Mouse (Mus musculus) gastrocnemius, postnatal 25 days (tissue): Measurements from ENCODE around the gene Vps51. TPM values are rescaled to one million over a fixed set of nuclear protein-coding genes. Genes with fewer than 3 reads are reported as not detected.
"Not testable (repeated sequence)": the region's sequence is repeated elsewhere in the genome, so short reads cannot be mapped to it uniquely, and the experiment has no call there.

Source experiments
- DNase-seq: peaks from one replicate; pipeline ENCODE4 v3.0.0; 2022
- total RNA-seq, 2 experiments: library from RNA; stranded (reverse); gene quantifications; 1 replicate in 1 of 2; 2 replicates in 1 of 2; pipeline ENCODE4 v1.2.3; 2021

Gene Vps51
- total RNA-seq, 2 experiments from 2014 or later = 18.0 to 19.1 TPM

- DNase-seq = no peak
These were observed 28.2 kb downstream of the Vps51 start for GRCm38 (mm10) chr19:6048681-6049410.

DNA sequence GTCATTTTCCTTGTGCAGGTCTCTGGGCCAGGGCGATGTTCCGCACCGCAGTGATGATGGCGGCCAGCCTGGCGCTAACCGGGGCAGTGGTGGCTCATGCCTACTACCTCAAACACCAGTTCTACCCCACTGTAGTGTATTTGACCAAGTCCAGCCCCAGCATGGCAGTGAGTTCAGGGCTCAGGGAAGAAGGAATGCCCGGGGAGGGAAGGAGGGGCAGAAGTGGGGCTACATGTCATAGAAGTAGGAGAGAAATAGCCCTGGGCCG lies 29.2 kb downstream of the Vps51 start:
- no peak for DNase-seq

GRCm38 (mm10) chr19:6047154-6047898 lies 29.7 kb downstream of the Vps51 start:
- DNase-seq = no peak

GRCm38 (mm10) chr19:6046294-6047153 lies 30.5 kb downstream of the Vps51 start, which contains the start of gene Syvn1:
Syvn1 (plus strand) TSS chr19:6046576.
- DNase-seq = peak; percentile 89

GRCm38 (mm10) chr19:6045366-6046293 lies 31.4 kb downstream of the Vps51 start:
- no peak for DNase-seq

DNA sequence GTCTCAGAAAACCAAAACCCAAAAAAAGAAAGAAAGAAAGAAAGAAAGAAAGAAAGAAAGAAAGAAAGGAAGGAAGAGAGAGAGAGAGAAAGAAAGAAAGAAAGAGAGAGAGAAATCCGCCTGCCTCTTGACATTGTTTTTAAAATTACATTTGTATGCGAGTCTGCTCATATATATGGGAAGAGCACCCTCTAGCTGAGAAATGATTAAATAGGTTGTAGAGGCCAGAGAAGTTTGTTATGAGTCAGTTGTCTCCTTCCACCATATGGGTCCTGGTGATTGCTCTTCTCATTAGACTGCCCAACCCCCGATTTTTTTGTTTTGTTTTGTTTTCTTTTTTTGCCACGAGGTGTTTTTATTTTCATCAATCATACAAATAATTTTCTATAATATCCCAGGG lies 32.9 kb downstream of the Vps51 start:
- DNase-seq = not testable (repeated sequence)

GRCm38 (mm10) chr19:6042293-6042692 lies 34.7 kb downstream of the Vps51 start:
- DNase-seq = no peak

GRCm38 (mm10) chr19:6040002-6040401 lies 37.0 kb downstream of the Vps51 start:
- DNase-seq = no peak

GRCm38 (mm10) chr19:6038326-6038725 lies 38.7 kb downstream of the Vps51 start:
- DNase-seq = no peak

DNA sequence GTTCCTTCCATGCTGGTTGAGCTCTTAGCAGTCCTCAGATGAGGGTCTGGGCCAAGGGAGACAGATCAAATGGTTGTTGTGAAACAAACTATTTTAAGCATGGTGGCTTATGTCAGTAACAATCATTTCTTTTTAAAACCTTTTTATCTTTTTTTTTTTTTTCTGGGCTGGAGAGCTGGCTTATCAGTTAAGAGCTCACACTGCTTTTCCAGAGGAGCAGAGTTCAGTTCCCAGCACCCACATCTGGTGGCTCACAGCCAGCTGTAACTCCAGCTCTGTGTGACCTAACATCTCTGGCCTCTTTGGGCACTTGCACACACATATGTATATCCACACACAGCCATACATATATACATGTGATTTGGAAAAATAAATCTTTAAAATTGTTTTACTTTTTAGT lies 39.3 kb downstream of the Vps51 start:
- DNase-seq = no peak

- no peak for DNase-seq
These were observed 41.0 kb downstream of the Vps51 start for GRCm38 (mm10) chr19:6035966-6036585.

GRCm38 (mm10) chr19:6030520-6031280 lies 46.3 kb downstream of the Vps51 start:
- DNase-seq = no peak

GRCm38 (mm10) chr19:6029426-6029825 lies 47.6 kb downstream of the Vps51 start:
- no peak for DNase-seq

DNA sequence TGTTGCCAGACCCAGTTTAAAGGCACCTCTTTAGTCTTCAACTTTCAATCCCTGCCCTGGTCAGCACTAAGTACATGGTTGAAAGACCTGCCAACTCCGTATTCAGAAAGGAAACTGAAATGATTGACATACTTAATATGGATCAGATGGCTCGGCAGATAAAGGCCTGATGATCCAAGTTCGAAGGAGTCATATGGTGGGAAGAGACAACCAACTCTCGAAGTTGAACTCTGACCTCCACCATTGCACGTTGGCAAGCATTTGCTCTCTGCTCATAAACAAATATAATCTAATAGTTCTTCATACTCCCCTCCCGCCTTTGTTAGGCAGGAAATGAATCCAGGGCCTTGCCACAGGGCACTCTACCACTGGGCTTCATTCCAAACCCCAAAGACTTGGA lies 48.0 kb downstream of the Vps51 start:
- DNase-seq = no peak

- DNase-seq = no peak
These were observed 53.1 kb downstream of the Vps51 start for GRCm38 (mm10) chr19:6023930-6024329.

DNA sequence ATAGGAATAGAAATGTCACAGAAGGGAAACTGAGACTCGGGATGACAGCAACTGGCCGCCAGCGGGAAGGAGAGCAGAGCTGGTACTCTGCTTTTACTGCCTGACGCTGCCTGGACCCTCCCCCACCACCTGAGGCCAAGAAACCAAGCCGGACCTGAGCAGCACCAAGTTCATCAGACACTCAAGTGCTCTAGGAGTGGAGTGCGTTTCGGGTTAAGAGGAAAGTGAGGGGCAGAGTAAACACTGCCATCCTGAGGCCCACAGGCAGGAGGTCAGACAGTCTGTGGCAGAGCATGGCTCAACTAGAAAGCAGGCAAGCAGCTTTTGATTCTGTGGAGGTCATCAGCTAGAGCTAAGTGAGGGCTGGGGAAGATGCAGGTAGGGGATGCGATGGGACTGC lies 54.0 kb downstream of the Vps51 start:
- DNase-seq = no peak

- DNase-seq = no peak
These were observed 56.8 kb downstream of the Vps51 start for GRCm38 (mm10) chr19:6020276-6020675.

DNA sequence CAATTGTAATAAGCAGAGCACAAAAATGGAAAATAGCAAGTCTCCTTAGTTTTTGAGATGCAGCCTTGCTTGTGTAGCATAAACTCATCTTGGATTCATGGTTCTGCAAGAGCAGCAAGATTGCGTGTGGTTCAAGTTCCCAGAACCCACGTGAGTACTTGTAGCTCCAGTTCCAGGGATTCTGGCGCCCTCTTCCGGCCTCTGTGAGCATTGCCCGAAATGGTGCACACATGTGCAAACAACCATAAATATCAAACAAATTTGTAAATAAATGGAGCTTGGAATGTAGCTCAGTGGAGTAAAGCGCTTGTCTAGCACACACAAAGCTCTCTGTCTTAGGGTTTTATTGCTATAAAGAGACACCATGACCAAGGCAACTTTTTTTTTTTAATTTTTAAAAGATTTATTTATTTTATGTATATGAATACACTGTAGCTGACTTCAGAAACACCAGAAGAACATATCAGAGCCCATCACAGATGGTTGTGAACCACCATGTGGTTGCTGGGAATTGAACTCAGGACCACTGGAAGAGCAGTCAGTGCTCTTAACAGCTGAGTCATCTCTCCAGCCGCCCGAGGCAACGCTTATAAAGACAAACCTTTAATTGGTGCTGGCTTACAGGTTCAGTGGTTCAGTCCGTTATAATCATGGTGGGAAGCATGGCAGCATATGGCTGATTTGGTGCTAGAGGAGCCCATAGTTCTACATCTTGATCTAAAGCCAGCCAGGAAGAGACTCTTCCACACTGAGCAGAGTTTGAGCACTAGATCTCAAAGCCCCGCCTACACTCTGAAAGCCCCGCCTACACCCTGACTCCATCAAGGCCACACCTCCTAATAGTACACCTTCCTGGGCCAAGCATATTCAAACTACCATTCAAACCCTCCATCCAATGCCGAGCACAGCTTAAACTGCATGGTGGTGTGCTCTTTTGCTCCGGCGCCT lies 58.6 kb downstream of the Vps51 start:
- peak; percentile 72 for DNase-seq
